Comparison of ENCODE assay signal across 19 mouse cellular contexts in genomic region chr17:42509356-42510262, GRCm38 (mm10).
DNase-seq lines count a peak whose midpoint lies in the region; TF ChIP-seq lines count a peak whose summit lies in the region.
"Had no signal": no experiment of that assay in that cellular context is flagged by ENCODE, and none has a peak within 500 bp of the region (broad histone marks: within the 10 kb centered on the region; RNA-seq: fewer than 3 reads in every experiment).

No protein-coding gene starts in this region.

- TF ChIP-seq CTCF in gastrocnemius, adult 2 months (IDR thresholded peaks at IDR 0.05) = no peak
- TF ChIP-seq CTCF in left cerebral cortex, adult 2 months (IDR thresholded peaks at IDR 0.05) = no peak
- TF ChIP-seq CTCF in embryonic fibroblast, embryonic 13.5 days (IDR thresholded peaks at IDR 0.05; ENCODE audit: borderline replicate concordance, insufficient read depth, low read length) = no peak

- H3K4me3 ChIP-seq in gastrocnemius, adult 2 months = no peak overlapping the region
- H3K4me3 ChIP-seq in left cerebral cortex, adult 2 months = no peak overlapping the region
- no peak overlapping the region for H3K4me3 ChIP-seq in embryonic fibroblast, embryonic 13.5 days (ENCODE audit: insufficient read depth, low read length)
- H3K4me3 ChIP-seq: heart, embryonic 12.5 days; limb, embryonic 13.5 days; liver, embryonic 13.5 days; stomach, embryonic 15.5 days had no signal

- DNase-seq in gastrocnemius, adult 2 months = peak; percentile 20
- DNase-seq in gastrocnemius, postnatal 25 days = no peak
- no peak for DNase-seq in left cerebral cortex, adult 2 months (ENCODE audit: extremely low spot score in 1 of 2, low spot score in 2 of 2)
- DNase-seq in left cerebral cortex, postnatal 4 days = no peak
- peak; percentile 54 for DNase-seq in telencephalon, adult 2 months (ENCODE audit: low read depth, low spot score)
- DNase-seq in kidney, postnatal 25 days = no peak
- DNase-seq: B cell, adult 2 months; cerebellum, postnatal 10 days; embryo, embryonic 11 days; kidney, adult 9 months; kidney, postnatal 36 days; liver, embryonic 13.5 days; lung, embryonic 14.5 days; lung, postnatal 36 days; thymus, adult 2 months had no signal

- no peak for TF ChIP-seq POLR2A in embryonic fibroblast, embryonic 13.5 days (IDR thresholded peaks at IDR 0.05; ENCODE audit: low read depth, low read length)

- intact Hi-C loops in gastrocnemius, adult 2 months (cut with DNase I) = no loop called here
- intact Hi-C loops in left cerebral cortex, adult 2 months (cut with DNase I) = no loop called here
- intact Hi-C loops in left cerebral cortex, postnatal 4 days (cut with DNase I) = no loop called here

- no peak overlapping the region for H3K27ac ChIP-seq in gastrocnemius, adult 2 months
- peak overlapping the region; percentile 41; the same call in 1 of the 2 replicates for H3K27ac ChIP-seq in left cerebral cortex, adult 2 months
- peak overlapping the region; percentile 80 for H3K27ac ChIP-seq in embryonic fibroblast, embryonic 13.5 days (ENCODE audit: insufficient read depth, low read length)
- H3K27ac ChIP-seq: limb, embryonic 13.5 days; liver, embryonic 13.5 days; stomach, embryonic 15.5 days had no signal

- peaks cover 2% of the 10 kb centered on the region; the same call in 1 of the 2 replicates for H3K4me1 ChIP-seq in embryonic fibroblast, embryonic 13.5 days (ENCODE audit: control insufficient read depth, insufficient read depth, low read length)
- H3K4me1 ChIP-seq: heart, embryonic 12.5 days; limb, embryonic 13.5 days; liver, embryonic 13.5 days; stomach, embryonic 15.5 days had no signal

Comparison
In these comparisons a context has a peak if more than half of its experiments do, and no peak if none do; other contexts are left out.
1. DNase-seq: peak in gastrocnemius, adult 2 months (single experiment) and telencephalon, adult 2 months (single experiment); none in gastrocnemius, postnatal 25 days (single experiment), left cerebral cortex, adult 2 months (0 of 2), left cerebral cortex, postnatal 4 days (single experiment) and kidney, postnatal 25 days (0 of 2).